Mouse (Mus musculus) heart, adult 2 months (tissue): ENCODE measurements around the gene Tnik.

Experiments used
- CTCF ChIP-seq: fragments of 200-600 bp; IDR thresholded peaks from 2 replicates; pipeline ENCODE4 v1.8.1; 2022; ENCODE audit warnings: antibody characterized with exemption, mild to moderate bottlenecking, moderate library complexity
- EP300 ChIP-seq: fragments of 200-500 bp; IDR thresholded peaks from 2 replicates; pipeline ENCODE4 v1.6.1; 2011; ENCODE audit warnings: low read depth, low read length, control low read depth; ENCODE audit not compliant: insufficient read depth
- POLR2A ChIP-seq: fragments of 200-500 bp; IDR thresholded peaks from 2 replicates; pipeline ENCODE4 v1.6.1; 2011; ENCODE audit warnings: mild to moderate bottlenecking, low read depth, low read length, control low read depth; ENCODE audit not compliant: insufficient read depth

DNA sequence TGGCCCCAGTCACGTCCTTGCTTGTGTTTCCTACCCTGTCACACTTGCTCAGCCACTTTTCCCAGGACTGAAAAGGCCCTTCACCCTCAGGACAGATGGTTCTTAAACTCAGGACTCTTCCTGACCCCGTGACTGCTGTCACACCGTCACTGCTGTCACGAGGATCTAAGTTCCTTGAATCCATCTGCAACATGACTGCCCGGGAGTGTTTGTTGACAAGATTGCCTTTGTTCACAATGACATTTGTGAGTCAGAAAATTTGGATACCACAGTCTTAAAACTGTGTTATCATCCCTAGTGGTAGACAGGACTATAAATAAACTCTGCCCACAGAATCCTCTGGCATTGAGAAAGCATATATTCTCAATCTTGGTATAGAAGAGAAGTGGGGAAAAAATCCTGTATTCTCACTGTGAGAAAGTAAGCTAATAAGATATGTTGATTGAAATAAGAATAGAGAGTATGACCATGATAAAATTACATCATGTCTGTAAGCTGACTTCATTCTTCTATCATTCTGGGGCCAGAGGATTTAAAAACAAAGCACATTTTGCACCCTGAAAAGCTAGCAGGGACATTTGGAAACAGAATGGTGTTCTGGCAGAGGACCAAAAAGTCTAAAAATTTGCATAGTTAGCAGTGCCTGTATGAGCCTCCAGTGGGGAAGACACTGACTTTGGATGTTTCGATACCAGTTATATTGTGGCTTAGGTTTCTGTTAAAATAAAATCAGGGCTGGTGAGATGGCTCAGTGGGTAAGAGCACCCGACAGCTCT is 293.0 kb downstream of the Tnik start:
- TF ChIP-seq CTCF (no peak), POLR2A (no peak), EP300 (no peak)
